ENCODE assay signal across 9 mouse cellular contexts in genomic region chr5:100526164-100526563, GRCm38 (mm10). TPM values are rescaled to one million over a fixed set of nuclear protein-coding genes. Genes with fewer than 3 reads are reported as not detected.
A peak's percentile ranks its signal among the peaks of the same experiment; 100 is the strongest.
DNase-seq lines count a peak whose midpoint lies in the region; ATAC-seq and TF ChIP-seq lines count a peak whose summit lies in the region.
"Had no signal": no experiment of that assay in that cellular context is flagged by ENCODE, and none has a peak within 500 bp of the region (broad histone marks: within the 10 kb centered on the region; RNA-seq: fewer than 3 reads in every experiment).

No protein-coding gene starts in this region.

- no peak overlapping the region for H3K27ac ChIP-seq in kidney, adult 2 months (ENCODE audit: insufficient read depth, low read depth, low read length)
- H3K27ac ChIP-seq in kidney, embryonic 15.5 days, result no peak overlapping the region
- H3K27ac ChIP-seq: neural tube, embryonic 13.5 days had no signal

- H3K27me3 ChIP-seq in kidney, adult 2 months (replicated peaks; ENCODE audit: control insufficient read depth, insufficient read depth, low read length), result no peaks in the 10 kb centered on the region
- H3K27me3 ChIP-seq in kidney, embryonic 15.5 days, result no peaks in the 10 kb centered on the region
- no peaks in the 10 kb centered on the region for H3K27me3 ChIP-seq in megakaryocyte, embryonic 14.5 days (replicated peaks)
- H3K27me3 ChIP-seq: neural tube, embryonic 13.5 days had no signal

- no peaks in the 10 kb centered on the region; the same call in 1 of the 2 replicates for H3K4me1 ChIP-seq in kidney, adult 2 months (ENCODE audit: control insufficient read depth, insufficient read depth, low read length)
- H3K4me1 ChIP-seq in kidney, embryonic 15.5 days, result no peaks in the 10 kb centered on the region
- peaks cover 66% of the 10 kb centered on the region for H3K4me1 ChIP-seq in megakaryocyte, embryonic 14.5 days
- H3K4me1 ChIP-seq: neural tube, embryonic 13.5 days had no signal

- H3K36me3 ChIP-seq in kidney, adult 2 months (ENCODE audit: control insufficient read depth, insufficient read depth, low read length), result peaks cover 4% of the 10 kb centered on the region
- peaks cover 50% of the 10 kb centered on the region for H3K36me3 ChIP-seq in kidney, embryonic 15.5 days
- peaks cover 56% of the 10 kb centered on the region for H3K36me3 ChIP-seq in megakaryocyte, embryonic 14.5 days (replicated peaks; ENCODE audit: low read length)

- no peak overlapping the region for H3K4me3 ChIP-seq in kidney, adult 2 months (ENCODE audit: insufficient read depth, low read depth, low read length)
- no peak overlapping the region for H3K4me3 ChIP-seq in kidney, embryonic 15.5 days (replicated peaks)
- peak overlapping the region; percentile 84 for H3K4me3 ChIP-seq in megakaryocyte, embryonic 14.5 days (replicated peaks)
- H3K4me3 ChIP-seq: neural tube, embryonic 13.5 days had no signal

- no peaks in the 10 kb centered on the region for H3K9me3 ChIP-seq in kidney, embryonic 15.5 days (replicated peaks)
- no peaks in the 10 kb centered on the region for H3K9me3 ChIP-seq in megakaryocyte, embryonic 14.5 days
- H3K9me3 ChIP-seq: neural tube, embryonic 13.5 days had no signal

- peak; percentile 44 for DNase-seq in kidney, adult 2 months
- DNase-seq in T-cell, adult 2 months (ENCODE audit: low spot score), result peak; percentile 85
- no peak for DNase-seq in urinary bladder, adult 18-20 months (ENCODE audit: low spot score in 2 of 2)
- DNase-seq in urinary bladder, postnatal 14 days (ENCODE audit: low spot score), result no peak

- no peak for ATAC-seq in kidney, embryonic 15.5 days (replicated peaks; ENCODE audit: low FRiP score)
- peak; percentile 98 to 99 for ATAC-seq in hematopoietic stem cell, adult 5-6 weeks (replicated peaks in 1 of 2; ENCODE audit: insufficient read depth in 1 of 2, low FRiP score in 2 of 2, low TSS enrichment in 1 of 2, low read depth in 1 of 2, poor library complexity in 2 of 2, severe bottlenecking in 2 of 2)
- ATAC-seq in erythroblast, adult 5-6 weeks (replicated peaks; ENCODE audit: low FRiP score, poor library complexity, severe bottlenecking), result no peak

- TF ChIP-seq CTCF in kidney, adult 2 months (conservative IDR thresholded peaks at IDR 0.05; ENCODE audit: insufficient read depth, insufficient read length, low read depth, low read length), result no peak

- WGBS in kidney, adult 2 months, result 46% methylated on average over 7 of the region's 7 CpGs
- WGBS in kidney, embryonic 15.5 days, result 78% methylated on average over 7 of the region's 7 CpGs

- H3K9ac ChIP-seq in kidney, embryonic 15.5 days, result no peak overlapping the region
- H3K9ac ChIP-seq: neural tube, embryonic 13.5 days had no signal

- H3K4me2 ChIP-seq in kidney, embryonic 15.5 days, result no peak overlapping the region
- H3K4me2 ChIP-seq: neural tube, embryonic 13.5 days had no signal

- no peak for TF ChIP-seq POLR2A in kidney, adult 2 months (IDR thresholded peaks at IDR 0.05; ENCODE audit: low read depth, low read length)

RNA-seq across cellular contexts. Expression of gene Cops4, which starts 8.1 kb away (rescaled TPM):
- polyA plus RNA-seq in kidney, adult 2 months (2012; rRNA removed), result 25.4 and 29.8 TPM in 2 replicates
- polyA plus RNA-seq in kidney, embryonic 15.5 days (2015; fragmentation: Nextera tagmentation; extraction: Ambion mirVana), result 192 and 194 TPM in 2 replicates
- total RNA-seq in hematopoietic stem cell, adult 5-6 weeks (2017), result 117 and 166 TPM in 2 replicates
- 2.9 and 14.4 TPM in 2 replicates for polyA plus RNA-seq in megakaryocyte, embryonic 14.5 days (2012; ENCODE audit: insufficient read depth, low replicate concordance)
- 19.4 and 27.5 TPM in 2 replicates for total RNA-seq in erythroblast, adult 5-6 weeks (2015; ENCODE audit: low replicate concordance)
- total RNA-seq in erythroblast, adult 5-6 weeks (2017; ENCODE audit: low replicate concordance), result 19.7 and 30.5 TPM in 2 replicates

RNA-seq across cellular contexts. Expression of gene Lin54, which starts 25.7 kb away (rescaled TPM):
- polyA plus RNA-seq in kidney, adult 2 months (2012; rRNA removed), result 6.2 and 6.4 TPM in 2 replicates
- polyA plus RNA-seq in kidney, embryonic 15.5 days (2015; fragmentation: Nextera tagmentation; extraction: Ambion mirVana), result 11.7 and 13.3 TPM in 2 replicates
- total RNA-seq in hematopoietic stem cell, adult 5-6 weeks (2017), result 27.6 and 37.5 TPM in 2 replicates
- polyA plus RNA-seq in megakaryocyte, embryonic 14.5 days (2012; ENCODE audit: insufficient read depth, low replicate concordance), result 0.39 TPM in 1 of 2 replicates, not detected in the other
- total RNA-seq in erythroblast, adult 5-6 weeks (2015; ENCODE audit: low replicate concordance), result 27.2 and 29.0 TPM in 2 replicates
- 17.7 and 19.5 TPM in 2 replicates for total RNA-seq in erythroblast, adult 5-6 weeks (2017; ENCODE audit: low replicate concordance)

RNA-seq across cellular contexts. Expression of gene Plac8, which starts 45.9 kb away (rescaled TPM):
- polyA plus RNA-seq in kidney, adult 2 months (2012; rRNA removed), result 44.5 and 60.0 TPM in 2 replicates
- polyA plus RNA-seq in kidney, embryonic 15.5 days (2015; fragmentation: Nextera tagmentation; extraction: Ambion mirVana), result 89.5 and 101 TPM in 2 replicates
- total RNA-seq in hematopoietic stem cell, adult 5-6 weeks (2017), result 739 and 944 TPM in 2 replicates
- polyA plus RNA-seq in megakaryocyte, embryonic 14.5 days (2012; ENCODE audit: insufficient read depth, low replicate concordance), result 6.4 TPM in 1 of 2 replicates, not detected in the other
- 479 and 590 TPM in 2 replicates for total RNA-seq in erythroblast, adult 5-6 weeks (2015; ENCODE audit: low replicate concordance)
- 231 and 307 TPM in 2 replicates for total RNA-seq in erythroblast, adult 5-6 weeks (2017; ENCODE audit: low replicate concordance)

Comparison
In these comparisons a context has a peak if more than half of its experiments do, and no peak if none do; other contexts are left out.
1. DNase-seq: peak in kidney, adult 2 months (single experiment) and T-cell, adult 2 months (single experiment); none in urinary bladder, adult 18-20 months (0 of 2) and urinary bladder, postnatal 14 days (single experiment).
2. ATAC-seq: peak in hematopoietic stem cell, adult 5-6 weeks (2 of 2); none in kidney, embryonic 15.5 days (single experiment) and erythroblast, adult 5-6 weeks (single experiment).